Mouse (Mus musculus) liver, embryonic 14.5 days (tissue): Measurements from ENCODE around the gene Catip.

Experiments
- CTCF ChIP-seq: IDR thresholded peaks from 2 replicates; pipeline ENCODE4 v1.5.1; 2016; ENCODE audit warnings: antibody characterized with exemption, low read depth, control low read depth
- EP300 ChIP-seq: IDR thresholded peaks from 2 replicates; pipeline ENCODE4 v1.6.1; 2016; ENCODE audit warnings: antibody characterized with exemption, low read depth

GRCm38 (mm10) chr1:74408589-74409504 lies 46.9 kb downstream of the Catip start, which contains the start of gene Vil1:
- TF ChIP-seq CTCF (no peak), EP300 (no peak)
